16 mouse cellular contexts compared by ENCODE assay signal in genomic region chr1:183660541-183660940, GRCm38 (mm10).
"Had no signal": no experiment of that assay in that cellular context is flagged by ENCODE, and none has a peak within 500 bp of the region (broad histone marks: within the 10 kb centered on the region; RNA-seq: fewer than 3 reads in every experiment).

No protein-coding gene starts in this region.

- DNase-seq: cerebellum, adult 9-10 months; cerebellum, adult 9-11 months; cerebellum, postnatal 10 days; cerebellum, postnatal 14 days; cerebellum, postnatal 25 days; cerebellum, postnatal 36 days; embryo, embryonic 11 days; forebrain, postnatal 0 days; gastrocnemius, adult 2 months; gastrocnemius, postnatal 10 days; gastrocnemius, postnatal 14 days; gastrocnemius, postnatal 25 days; gastrocnemius, postnatal 36 days; heart, adult 11 months; heart, adult 18-20 months; heart, adult 2 months had no signal
